Mouse (Mus musculus) kidney, adult 2 months (tissue): ENCODE measurements around the gene Alk.

Experiments
- CTCF ChIP-seq: fragments of 200-500 bp; conservative IDR thresholded peaks from 2 replicates; pipeline ENCODE4 v1.5.1; 2011; ENCODE audit warnings: low read depth, mild to moderate bottlenecking, control low read depth, low read length, moderate library complexity, mixed read lengths; ENCODE audit not compliant: insufficient read depth, insufficient read length
- POLR2A ChIP-seq: fragments of 200-500 bp; IDR thresholded peaks from one replicate; pipeline ENCODE4 v1.6.1; 2011; ENCODE audit warnings: low read depth, low read length, control low read depth

DNA sequence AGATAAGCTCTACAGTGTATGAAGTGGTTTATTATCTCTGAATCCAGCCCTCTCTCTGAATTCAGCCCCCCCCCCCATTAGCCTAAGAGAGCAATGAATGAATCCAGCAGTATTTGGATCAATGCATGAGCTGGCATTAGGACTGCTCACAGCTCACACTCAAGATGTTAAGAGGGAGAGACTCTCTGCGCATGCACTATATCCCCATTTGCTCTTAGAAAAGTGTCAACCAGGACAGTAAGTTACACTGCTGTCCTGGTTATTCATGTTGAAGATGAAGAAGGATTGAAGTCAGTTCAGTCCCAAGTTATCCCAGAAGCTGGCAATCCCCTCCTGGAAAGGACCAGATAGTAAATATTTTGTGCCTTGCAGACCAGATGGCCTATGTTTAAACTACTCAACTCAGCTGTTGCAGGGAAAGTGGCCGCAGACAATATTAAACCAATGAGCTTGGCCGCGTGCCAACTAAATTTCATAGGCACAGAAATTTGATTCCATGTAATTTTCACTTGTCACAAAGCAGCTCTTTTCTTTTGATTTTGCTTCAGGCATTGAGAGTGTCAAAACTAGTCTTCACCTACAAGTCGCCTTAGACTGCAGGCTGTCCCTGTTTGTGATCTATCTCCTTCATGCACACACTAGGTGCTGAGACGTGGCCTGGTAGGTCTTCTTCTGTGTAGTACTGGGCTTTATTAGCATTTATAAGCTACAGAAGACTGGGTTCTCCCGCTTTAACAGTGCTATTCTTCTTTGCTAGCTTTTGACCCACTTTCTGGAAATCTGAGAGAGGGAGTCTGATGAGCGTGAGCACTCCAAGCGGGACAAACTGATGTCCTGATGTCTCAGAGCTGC, 339.0 kb downstream of the Alk start:
- no peak for TF ChIP-seq CTCF
- TF ChIP-seq POLR2A: no peak
